Mouse (Mus musculus) right cerebral cortex, postnatal 25 days (tissue): ENCODE measurements around the gene Slc4a4.

Experiments used
- DNase-seq: peaks from one replicate; pipeline ENCODE4 v3.0.0; 2022

Gene Slc4a4

GRCm38 (mm10) chr5:89198501-89198900 lies 311.9 kb downstream of the Slc4a4 start:
- DNase-seq = no peak

- DNase-seq = no peak
Measured at GRCm38 (mm10) chr5:89209973-89210703, 323.5 kb downstream of the Slc4a4 start.

GRCm38 (mm10) chr5:89211057-89211456 lies 324.4 kb downstream of the Slc4a4 start:
- no peak for DNase-seq

- no peak for DNase-seq
Measured at GRCm38 (mm10) chr5:89218222-89218621, 331.6 kb downstream of the Slc4a4 start.

GRCm38 (mm10) chr5:89218709-89219108 lies 332.1 kb downstream of the Slc4a4 start:
- no peak for DNase-seq

- no peak for DNase-seq
Measured at GRCm38 (mm10) chr5:89221658-89222057, 335.0 kb downstream of the Slc4a4 start.

GRCm38 (mm10) chr5:89223061-89223740 lies 336.6 kb downstream of the Slc4a4 start:
- no peak for DNase-seq

GRCm38 (mm10) chr5:89223744-89224368 lies 337.2 kb downstream of the Slc4a4 start:
- no peak for DNase-seq

- no peak for DNase-seq
Measured at GRCm38 (mm10) chr5:89227948-89228347, 341.3 kb downstream of the Slc4a4 start.

- no peak for DNase-seq
Measured at GRCm38 (mm10) chr5:89229606-89230005, 343.0 kb downstream of the Slc4a4 start.

- DNase-seq = no peak
Measured at GRCm38 (mm10) chr5:89232313-89232712, 345.7 kb downstream of the Slc4a4 start.

GRCm38 (mm10) chr5:89251806-89252205 lies 365.2 kb downstream of the Slc4a4 start:
- DNase-seq = no peak

- DNase-seq = no peak
Measured at GRCm38 (mm10) chr5:89259804-89260492, 373.3 kb downstream of the Slc4a4 start.

GRCm38 (mm10) chr5:89277049-89277448 lies 390.4 kb downstream of the Slc4a4 start:
- no peak for DNase-seq

GRCm38 (mm10) chr5:89277616-89278015 lies 391.0 kb downstream of the Slc4a4 start:
- DNase-seq = no peak

- no peak for DNase-seq
Measured at GRCm38 (mm10) chr5:89278309-89278708, 391.7 kb downstream of the Slc4a4 start.

GRCm38 (mm10) chr5:89280312-89280863 lies 393.8 kb downstream of the Slc4a4 start:
- no peak for DNase-seq
